Mouse (Mus musculus) heart, adult 2 months (tissue): Measurements from ENCODE around the gene Icam1.

Experiments
- CTCF ChIP-seq: fragments of 200-600 bp; IDR thresholded peaks from 2 replicates; pipeline ENCODE4 v1.8.1; 2022; ENCODE audit warnings: antibody characterized with exemption, mild to moderate bottlenecking, moderate library complexity
- EP300 ChIP-seq: fragments of 200-500 bp; IDR thresholded peaks from 2 replicates; pipeline ENCODE4 v1.6.1; 2011; ENCODE audit warnings: low read depth, low read length, control low read depth; ENCODE audit not compliant: insufficient read depth
- POLR2A ChIP-seq: fragments of 200-500 bp; IDR thresholded peaks from 2 replicates; pipeline ENCODE4 v1.6.1; 2011; ENCODE audit warnings: mild to moderate bottlenecking, low read depth, low read length, control low read depth; ENCODE audit not compliant: insufficient read depth

DNA sequence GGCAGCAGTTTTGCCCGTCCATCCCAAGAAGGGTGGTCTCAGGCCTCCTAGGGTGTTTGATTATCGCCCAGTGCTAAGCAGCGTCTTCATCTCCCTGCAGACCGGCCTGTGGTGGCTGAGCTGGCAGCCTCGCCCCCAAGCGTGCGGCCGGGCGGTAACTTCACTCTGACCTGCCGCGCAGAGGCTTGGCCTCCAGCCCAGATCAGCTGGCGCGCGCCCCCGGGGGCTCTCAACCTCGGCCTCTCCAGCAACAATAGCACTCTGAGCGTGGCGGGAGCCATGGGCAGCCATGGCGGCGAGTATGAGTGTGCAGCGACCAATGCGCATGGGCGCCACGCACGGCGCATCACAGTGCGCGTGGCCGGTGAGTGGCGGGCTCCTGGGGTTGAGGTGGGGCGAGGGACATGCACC lies 21.7 kb downstream of the Icam1 start:
- TF ChIP-seq CTCF (no peak), POLR2A (no peak), EP300 (no peak)
